In the genomic region with DNA sequence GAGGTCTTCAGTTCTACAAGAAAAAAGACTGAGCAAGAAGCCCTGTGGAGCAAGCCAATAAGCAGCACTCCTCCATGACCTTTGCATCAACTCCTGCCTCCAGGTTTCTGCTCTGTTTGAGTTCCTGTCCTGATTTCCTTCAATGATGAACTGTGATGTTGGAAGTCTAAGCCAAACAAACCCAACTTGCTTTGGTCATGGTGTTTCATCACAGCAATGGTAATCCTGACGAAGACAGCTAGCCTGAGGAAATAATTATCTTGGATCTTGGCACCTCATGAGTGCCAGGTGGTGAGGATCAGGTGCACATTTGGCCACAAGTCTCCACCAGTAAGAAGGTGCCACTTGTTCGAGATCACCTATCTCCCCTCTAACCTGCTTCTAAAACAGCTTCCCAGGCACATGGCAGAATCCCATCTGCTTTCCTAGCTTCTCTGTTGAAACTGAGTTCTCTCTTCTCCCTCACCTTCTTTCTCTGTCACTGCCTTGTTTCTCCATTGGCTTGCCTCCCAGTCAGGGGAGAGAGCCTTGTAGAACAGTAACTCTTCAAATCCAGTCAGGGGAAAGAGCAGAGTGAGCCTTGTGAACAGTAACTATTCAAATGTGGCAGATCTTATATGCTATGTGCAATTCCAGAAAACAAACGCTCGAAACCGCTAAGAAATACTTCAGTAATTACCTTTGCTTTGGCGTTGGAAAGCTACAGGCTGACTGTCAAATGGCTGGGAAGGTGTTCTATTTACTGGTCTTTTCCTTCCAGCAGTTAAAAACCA, we compare ENCODE assay signal across 7 mouse cellular contexts. TPM values are rescaled to one million over a fixed set of nuclear protein-coding genes. Genes with fewer than 3 reads are reported as not detected.
A peak's percentile ranks its signal among the peaks of the same experiment; 100 is the strongest.
DNase-seq lines count a peak whose midpoint lies in the region; ATAC-seq and TF ChIP-seq lines count a peak whose summit lies in the region.

A gene (minus strand): TSS at position 723 of the 773 bp plus-strand sequence.

- no peak for TF ChIP-seq EP300 in stomach, postnatal 0 days (optimal IDR thresholded peaks at IDR 0.05)

- no peak for TF ChIP-seq CTCF in stomach, postnatal 0 days (IDR thresholded peaks at IDR 0.05; ENCODE audit: low read depth)

- H3K9ac ChIP-seq in neural tube, embryonic 11.5 days (ENCODE audit: low read length) = no peak within 1 kb of the TSS
- no peak within 1 kb of the TSS for H3K9ac ChIP-seq in embryonic facial prominence, embryonic 13.5 days
- no peak within 1 kb of the TSS for H3K9ac ChIP-seq in stomach, postnatal 0 days (ENCODE audit: low read length)

- H3K9me3 ChIP-seq in neural tube, embryonic 11.5 days (ENCODE audit: control insufficient read depth, low read length) = no peaks in the 10 kb centered on the region
- no peaks in the 10 kb centered on the region for H3K9me3 ChIP-seq in embryonic facial prominence, embryonic 13.5 days
- H3K9me3 ChIP-seq in stomach, postnatal 0 days (ENCODE audit: control insufficient read depth, low read length) = no peaks in the 10 kb centered on the region

- ATAC-seq in neural tube, embryonic 11.5 days (ENCODE audit: insufficient read depth, low FRiP score, low TSS enrichment) = no peak
- ATAC-seq in embryonic facial prominence, embryonic 13.5 days (ENCODE audit: insufficient number of reproducible peaks, insufficient read depth, low FRiP score, low TSS enrichment, low read depth) = no peak
- ATAC-seq in stomach, postnatal 0 days (ENCODE audit: low FRiP score, low TSS enrichment) = no peak

- no peaks in the 10 kb centered on the region for H3K4me1 ChIP-seq in neural tube, embryonic 11.5 days (ENCODE audit: control insufficient read depth, insufficient read depth, low read length)
- peaks cover 6% of the 10 kb centered on the region; the same call in 1 of the 2 replicates for H3K4me1 ChIP-seq in embryonic facial prominence, embryonic 13.5 days
- H3K4me1 ChIP-seq in stomach, postnatal 0 days (replicated peaks; ENCODE audit: control insufficient read depth, insufficient read depth) = no peaks in the 10 kb centered on the region

- H3K36me3 ChIP-seq in neural tube, embryonic 11.5 days (ENCODE audit: control insufficient read depth, insufficient read depth, low read length) = no peaks in the 10 kb centered on the region
- no peaks in the 10 kb centered on the region for H3K36me3 ChIP-seq in embryonic facial prominence, embryonic 13.5 days
- H3K36me3 ChIP-seq in stomach, postnatal 0 days (ENCODE audit: control insufficient read depth, insufficient read depth, low read length) = no peaks in the 10 kb centered on the region

- 83% methylated on average over 6 of the region's 6 CpGs for WGBS in neural tube, embryonic 11.5 days
- WGBS in embryonic facial prominence, embryonic 13.5 days = 80% methylated on average over 6 of the region's 6 CpGs
- WGBS in stomach, postnatal 0 days = 73% methylated on average over 6 of the region's 6 CpGs

- H3K4me2 ChIP-seq in neural tube, embryonic 11.5 days (ENCODE audit: low read depth) = no peak within 1 kb of the TSS
- no peak within 1 kb of the TSS for H3K4me2 ChIP-seq in embryonic facial prominence, embryonic 13.5 days
- H3K4me2 ChIP-seq in stomach, postnatal 0 days (replicated peaks; ENCODE audit: low read depth) = no peak within 1 kb of the TSS

- no peak for DNase-seq in neural tube, embryonic 11.5 days (ENCODE audit: low spot score)
- DNase-seq in neural tube, embryonic 10.5 days (ENCODE audit: extremely low spot score, low spot score) = no peak
- DNase-seq in kidney, adult 9 months = peak; percentile 39
- DNase-seq in stomach, postnatal 0 days (ENCODE audit: low spot score) = no peak
- no peak for DNase-seq in frontal cortex, postnatal 25 days (ENCODE audit: low spot score in 2 of 2)
- no peak for DNase-seq in embryo, embryonic 9.5 days (ENCODE audit: extremely low spot score)

- no peaks in the 10 kb centered on the region for H3K27me3 ChIP-seq in neural tube, embryonic 11.5 days (ENCODE audit: control insufficient read depth, insufficient read depth, low read length)
- no peaks in the 10 kb centered on the region for H3K27me3 ChIP-seq in embryonic facial prominence, embryonic 13.5 days
- no peaks in the 10 kb centered on the region for H3K27me3 ChIP-seq in stomach, postnatal 0 days (ENCODE audit: control insufficient read depth, insufficient read depth, low read length)

- H3K4me3 ChIP-seq in neural tube, embryonic 11.5 days (ENCODE audit: low read depth, low read length) = no peak within 1 kb of the TSS
- H3K4me3 ChIP-seq in embryonic facial prominence, embryonic 13.5 days = no peak within 1 kb of the TSS
- no peak within 1 kb of the TSS for H3K4me3 ChIP-seq in stomach, postnatal 0 days (ENCODE audit: low read depth, low read length)

- H3K27ac ChIP-seq in neural tube, embryonic 11.5 days (ENCODE audit: low read depth, low read length) = no peak within 1 kb of the TSS
- no peak within 1 kb of the TSS for H3K27ac ChIP-seq in embryonic facial prominence, embryonic 13.5 days
- H3K27ac ChIP-seq in stomach, postnatal 0 days (replicated peaks) = no peak within 1 kb of the TSS

RNA-seq across cellular contexts. Expression of the gene that starts here (rescaled TPM):
- polyA plus RNA-seq in neural tube, embryonic 11.5 days (2014; fragmentation: Nextera tagmentation; extraction: Ambion mirVana) = 24.4 and 29.1 TPM in 2 replicates
- polyA plus RNA-seq in embryonic facial prominence, embryonic 13.5 days (2015; fragmentation: Nextera tagmentation; extraction: Ambion mirVana) = 26.6 and 31.2 TPM in 2 replicates
- polyA plus RNA-seq in stomach, postnatal 0 days (2015; fragmentation: Nextera tagmentation; extraction: Ambion mirVana) = 13.0 and 14.0 TPM in 2 replicates
